Mouse (Mus musculus) testis, adult 2 months (tissue): ENCODE data around the gene Gm20388.

Source experiments
- CTCF ChIP-seq: fragments of 200-500 bp; IDR thresholded peaks from 2 replicates; pipeline ENCODE4 v1.5.1; 2012; ENCODE audit warnings: low read depth, mild to moderate bottlenecking, inconsistent platforms, low read length, moderate library complexity; ENCODE audit not compliant: control insufficient read depth, insufficient read depth, insufficient replicate concordance
- POLR2A ChIP-seq: fragments of 200-500 bp; IDR thresholded peaks from 2 replicates; pipeline ENCODE4 v1.6.1; 2012; ENCODE audit warnings: low read depth, mild to moderate bottlenecking, inconsistent platforms, low read length, moderate library complexity; ENCODE audit not compliant: control insufficient read depth

- TF ChIP-seq POLR2A (no peak), CTCF (no peak)
Observed at GRCm38 (mm10) chr8:119881917-119882316, 28.7 kb upstream of the Gm20388 start.
